Mouse (Mus musculus) hindbrain, embryonic 10.5 days (tissue): ENCODE measurements around the gene Sap18b. TPM values are rescaled to one million over a fixed set of nuclear protein-coding genes. Genes with fewer than 3 reads are reported as not detected.
"Not testable (repeated sequence)": the region's sequence is repeated elsewhere in the genome, so short reads cannot be mapped to it uniquely, and the experiment has no call there.

ENCODE experiments used
- DNase-seq: peaks from one replicate; pipeline ENCODE4 v3.0.0-alpha.2; 2017; ENCODE audit warnings: low spot score
- H3K27ac ChIP-seq: fragments of 300-500 bp; sonication (generic); 2 replicates; pipeline ENCODE4 v1.5.1; 2016; ENCODE audit warnings: mild to moderate bottlenecking, moderate library complexity
- H3K27me3 ChIP-seq: fragments of 300-500 bp; sonication (generic); 2 replicates; pipeline ENCODE4 v1.6.1; 2016; ENCODE audit warnings: mild to moderate bottlenecking; ENCODE audit not compliant: poor library complexity, insufficient read depth, severe bottlenecking
- H3K36me3 ChIP-seq: fragments of 300-500 bp; sonication (generic); 2 replicates; pipeline ENCODE4 v1.6.1; 2016; ENCODE audit warnings: mild to moderate bottlenecking, moderate library complexity
- H3K4me1 ChIP-seq: fragments of 300-500 bp; sonication (generic); replicated peaks from 2 replicates; pipeline ENCODE4 v1.6.1; 2016; ENCODE audit warnings: mild to moderate bottlenecking
- H3K4me3 ChIP-seq: fragments of 300-500 bp; sonication (generic); 2 replicates; pipeline ENCODE4 v1.5.1; 2016; ENCODE audit warnings: mild to moderate bottlenecking, moderate library complexity
- H3K9me3 ChIP-seq: fragments of 300-500 bp; sonication (generic); 2 replicates; pipeline ENCODE4 v1.6.1; 2016; ENCODE audit warnings: mild to moderate bottlenecking, moderate library complexity
- whole genome bisulfite sequencing: fragments of 180-500 bp; shearing (Covaris S2); methylation state at CpG from one replicate; pipeline ENCODE4 v1.1.7; 2016; 5-methylcytosine and 5-hydroxymethylcytosine counted together
- polyA plus RNA-seq: library from polyadenylated mRNA; unstranded; fragments of >200 nt; fragmentation: Nextera tagmentation; extraction: Ambion mirVana; gene quantifications from 2 replicates; pipeline ENCODE4 v1.2.1, GENCODE M21; 2016

Gene Sap18b
- polyA plus RNA-seq, 1 experiment from 2014 or later = 387 TPM

DNA sequence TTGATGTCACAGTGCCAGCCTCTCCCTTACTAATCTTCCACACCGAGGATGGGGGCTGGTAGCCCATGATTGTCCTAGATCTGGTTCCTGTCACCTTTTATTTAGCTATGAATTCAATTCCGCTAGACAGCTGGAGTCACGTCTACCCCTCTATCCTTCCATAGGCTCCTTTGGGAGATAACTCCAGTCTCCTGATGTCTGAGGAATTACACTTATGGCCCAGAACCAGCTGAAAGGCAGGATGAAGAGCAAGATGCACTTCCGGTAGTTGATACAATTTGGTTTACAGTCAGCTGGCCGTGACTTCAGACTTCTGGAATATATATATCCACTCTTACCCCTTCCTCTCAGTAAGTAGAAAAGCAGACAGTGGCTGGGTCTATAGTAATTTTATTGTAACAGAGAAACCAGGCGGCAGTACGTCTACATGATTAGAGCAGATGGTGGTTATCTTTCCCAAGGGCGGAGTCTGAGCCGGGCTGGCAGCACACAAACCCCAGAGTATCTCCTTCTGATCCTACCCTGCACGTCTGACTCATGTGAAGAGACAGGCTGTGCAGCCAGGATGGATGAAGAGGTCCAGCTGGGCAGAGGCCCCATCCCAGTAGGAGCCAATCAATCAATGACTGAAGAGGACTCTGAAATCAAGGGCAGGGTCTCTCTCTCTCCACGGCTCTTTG, 38.8 kb downstream of the Sap18b start:
- not testable (repeated sequence) for H3K27me3 ChIP-seq, H3K27ac ChIP-seq, H3K4me3 ChIP-seq, DNase-seq, H3K4me1 ChIP-seq, H3K9me3 ChIP-seq
- 86% methylated on average over 10 of the region's 11 CpGs for WGBS
- peaks cover 64% of the 10 kb centered on the region for H3K36me3 ChIP-seq

GRCm38 (mm10) chr8:95864851-95865250, 39.7 kb downstream of the Sap18b start:
- H3K36me3 ChIP-seq = peaks cover 73% of the 10 kb centered on the region
- DNase-seq = not testable (repeated sequence)
- 96% methylated on average over 18 of the region's 18 CpGs for WGBS

DNA sequence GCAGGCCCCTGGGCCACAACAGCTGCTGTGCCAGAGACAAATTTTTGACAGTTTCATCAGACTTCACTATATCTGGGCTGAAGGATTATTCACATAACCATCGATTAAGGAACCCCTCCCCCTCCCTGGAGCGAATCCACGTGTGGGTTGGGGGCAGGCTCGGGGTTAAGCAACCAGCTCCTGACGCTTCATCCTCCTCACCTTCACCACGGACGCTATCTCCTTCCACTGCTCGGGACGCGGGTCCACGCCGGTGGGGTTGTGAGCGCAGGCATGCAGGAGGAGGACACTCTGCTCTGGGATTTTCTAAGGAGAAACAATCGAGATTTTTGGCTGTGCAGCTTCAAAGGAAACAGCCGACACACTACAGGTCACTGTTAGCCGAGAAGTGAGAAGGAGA, 46.5 kb downstream of the Sap18b start:
- Histone ChIP-seq H3K4me1 (no peaks in the 10 kb centered on the region), H3K27ac (no peak overlapping the region), H3K36me3 (peaks cover 100% of the 10 kb centered on the region), H3K4me3 (no peak overlapping the region), H3K27me3 (no peaks in the 10 kb centered on the region), H3K9me3 (no peaks in the 10 kb centered on the region)
- DNase-seq = no peak
- 93% methylated on average over 16 of the region's 16 CpGs for WGBS

More at GRCm38 (mm10) chr8:95864851-95865250, 39.7 kb downstream of the Sap18b start:
- H3K4me3 ChIP-seq, H3K27me3 ChIP-seq, H3K9me3 ChIP-seq, H3K4me1 ChIP-seq, H3K27ac ChIP-seq: not testable (repeated sequence)

DNA sequence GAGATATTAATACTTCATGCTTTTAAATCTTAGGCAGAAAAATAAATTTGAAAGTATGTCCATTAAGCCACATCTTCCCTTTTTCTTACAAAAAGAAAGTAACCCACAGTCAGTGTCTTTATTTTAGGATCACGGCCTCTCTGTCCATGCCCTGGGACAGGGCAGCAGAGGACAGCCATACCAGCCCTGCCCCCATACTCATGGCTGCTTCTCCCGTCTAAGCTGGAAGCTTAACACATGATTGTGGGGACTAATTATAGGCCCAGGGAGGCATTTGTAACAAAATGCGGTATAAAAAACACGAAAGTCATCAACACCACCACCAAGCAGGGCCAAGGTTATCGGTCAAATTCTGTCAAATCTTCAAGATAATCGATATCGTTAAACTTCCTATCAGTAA, 50.1 kb downstream of the Sap18b start:
- peaks cover 13% of the 10 kb centered on the region for H3K4me1 ChIP-seq
- H3K27ac ChIP-seq = no peak overlapping the region
- DNase-seq = no peak
- no peak overlapping the region for H3K4me3 ChIP-seq
- no peaks in the 10 kb centered on the region for H3K9me3 ChIP-seq
- H3K36me3 ChIP-seq = peaks cover 77% of the 10 kb centered on the region
- WGBS = 97% methylated on average over 7 of the region's 7 CpGs
- no peaks in the 10 kb centered on the region for H3K27me3 ChIP-seq

Other genes starting within 250 kb of the Sap18b start
- gene Prss54, start 249.0 kb upstream of the Sap18b start, polyA plus RNA-seq = not detected in 2 replicates
- gene Gins3, start 191.9 kb upstream of the Sap18b start, polyA plus RNA-seq = 28.0 and 28.9 TPM in 2 replicates
- 27.5 and 51.8 TPM in 2 replicates for gene Ndrg4, start 148.4 kb upstream of the Sap18b start, polyA plus RNA-seq
- gene Setd6, start 109.5 kb upstream of the Sap18b start, polyA plus RNA-seq = 20.3 and 23.4 TPM in 2 replicates
- gene Cnot1, start 17.9 kb upstream of the Sap18b start, polyA plus RNA-seq = 77.3 and 97.3 TPM in 2 replicates
- 17.3 and 17.4 TPM in 2 replicates for gene Slc38a7, start 28.2 kb downstream of the Sap18b start, polyA plus RNA-seq
- 181 and 228 TPM in 2 replicates for gene Got2, start 63.2 kb downstream of the Sap18b start, polyA plus RNA-seq